7 mouse cellular contexts compared by ENCODE assay signal in the genomic region with DNA sequence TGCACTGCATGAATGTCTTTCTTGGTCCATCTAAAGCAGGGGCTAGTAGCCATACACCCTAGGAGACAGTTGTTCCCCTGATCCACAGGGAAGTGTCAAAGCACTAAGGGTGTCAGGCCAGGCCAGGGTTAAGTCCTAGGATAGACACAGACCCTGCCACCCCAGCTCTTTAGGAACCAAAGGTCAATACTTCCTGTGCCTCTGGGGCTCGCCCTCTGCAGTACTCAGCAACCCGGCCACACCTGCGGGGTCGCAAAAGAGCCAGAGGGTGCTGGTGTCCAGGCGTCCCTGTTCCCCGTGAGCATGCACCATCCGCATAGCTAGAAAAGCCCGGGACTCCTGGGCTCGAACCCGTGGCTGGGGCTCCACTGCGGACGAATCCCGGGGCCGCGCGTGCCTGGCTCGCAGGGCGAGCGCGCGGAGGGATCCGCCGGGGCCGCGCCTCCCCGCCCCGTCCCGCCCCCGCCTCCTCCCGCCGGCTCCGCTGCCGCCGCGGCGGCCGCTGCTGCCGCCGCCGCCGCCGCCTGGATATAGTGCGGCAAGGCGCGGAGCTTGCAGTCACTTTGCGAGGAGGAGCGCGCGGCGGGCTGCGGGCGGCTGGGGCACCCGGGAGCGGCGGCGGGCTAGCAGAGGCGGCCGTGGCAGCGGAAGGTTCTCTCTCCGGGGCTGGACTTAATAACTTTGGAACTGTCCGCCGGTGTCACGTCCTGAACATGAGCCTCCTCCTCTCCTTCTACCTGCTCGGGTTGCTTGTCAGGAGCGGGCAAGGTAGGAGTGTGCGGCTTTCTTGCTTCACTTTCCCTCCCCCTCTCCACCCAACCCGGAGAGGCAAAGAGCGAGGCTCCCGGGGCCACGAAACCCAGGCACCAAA. TPM values are rescaled to one million over a fixed set of nuclear protein-coding genes. Genes with fewer than 3 reads are reported as not detected.
A peak's percentile ranks its signal among the peaks of the same experiment; 100 is the strongest.
DNase-seq lines count a peak whose midpoint lies in the region; ATAC-seq and TF ChIP-seq lines count a peak whose summit lies in the region.

A gene (plus strand): TSS at position 497 of the 871 bp plus-strand sequence.

- under 1% methylated on average over 49 of the region's 70 CpGs for WGBS in embryonic facial prominence, embryonic 11.5 days
- under 1% methylated on average over 69 of the region's 70 CpGs for WGBS in kidney, adult 2 months
- WGBS in limb, embryonic 12.5 days, result under 1% methylated on average over 58 of the region's 70 CpGs
- 0% methylated on average over 24 of the region's 70 CpGs for WGBS in midbrain, embryonic 12.5 days
- under 1% methylated on average over 66 of the region's 70 CpGs for WGBS in stomach, embryonic 15.5 days

- no peak within 1 kb of the TSS for H3K27ac ChIP-seq in embryonic facial prominence, embryonic 11.5 days (replicated peaks; ENCODE audit: low read depth, low read length)
- no peak within 1 kb of the TSS for H3K27ac ChIP-seq in kidney, adult 2 months (ENCODE audit: insufficient read depth, low read depth, low read length)
- H3K27ac ChIP-seq in limb, embryonic 12.5 days, result no peak within 1 kb of the TSS
- H3K27ac ChIP-seq in midbrain, embryonic 12.5 days (replicated peaks), result peak within 1 kb of the TSS; percentile 75
- no peak within 1 kb of the TSS for H3K27ac ChIP-seq in stomach, embryonic 15.5 days

- no peaks in the 10 kb centered on the region; the same call in 1 of the 2 replicates for H3K27me3 ChIP-seq in embryonic facial prominence, embryonic 11.5 days (ENCODE audit: control insufficient read depth, insufficient read depth, low read length)
- H3K27me3 ChIP-seq in kidney, adult 2 months (replicated peaks; ENCODE audit: control insufficient read depth, insufficient read depth, low read length), result no peaks in the 10 kb centered on the region
- H3K27me3 ChIP-seq in limb, embryonic 12.5 days, result no peaks in the 10 kb centered on the region; the same call in 1 of the 2 replicates
- no peaks in the 10 kb centered on the region for H3K27me3 ChIP-seq in midbrain, embryonic 12.5 days
- no peaks in the 10 kb centered on the region for H3K27me3 ChIP-seq in stomach, embryonic 15.5 days (replicated peaks)

- peak within 1 kb of the TSS; percentile 63 for H3K9ac ChIP-seq in embryonic facial prominence, embryonic 11.5 days (replicated peaks; ENCODE audit: low read length)
- peak within 1 kb of the TSS; percentile 72 for H3K9ac ChIP-seq in limb, embryonic 12.5 days (replicated peaks)
- H3K9ac ChIP-seq in midbrain, embryonic 12.5 days (replicated peaks), result peak within 1 kb of the TSS; percentile 54
- H3K9ac ChIP-seq in stomach, embryonic 15.5 days, result no peak within 1 kb of the TSS

- H3K36me3 ChIP-seq in embryonic facial prominence, embryonic 11.5 days (replicated peaks; ENCODE audit: control insufficient read depth, insufficient read depth, low read depth, low read length), result no peaks in the 10 kb centered on the region
- no peaks in the 10 kb centered on the region for H3K36me3 ChIP-seq in kidney, adult 2 months (ENCODE audit: control insufficient read depth, insufficient read depth, low read length)
- no peaks in the 10 kb centered on the region for H3K36me3 ChIP-seq in limb, embryonic 12.5 days
- H3K36me3 ChIP-seq in midbrain, embryonic 12.5 days, result no peaks in the 10 kb centered on the region
- no peaks in the 10 kb centered on the region for H3K36me3 ChIP-seq in stomach, embryonic 15.5 days

- no peaks in the 10 kb centered on the region for H3K4me1 ChIP-seq in embryonic facial prominence, embryonic 11.5 days (ENCODE audit: control insufficient read depth, insufficient read depth, low read length)
- no peaks in the 10 kb centered on the region; the same call in 1 of the 2 replicates for H3K4me1 ChIP-seq in kidney, adult 2 months (ENCODE audit: control insufficient read depth, insufficient read depth, low read length)
- peaks cover 3% of the 10 kb centered on the region; the same call in 1 of the 2 replicates for H3K4me1 ChIP-seq in limb, embryonic 12.5 days (replicated peaks)
- H3K4me1 ChIP-seq in midbrain, embryonic 12.5 days, result peaks cover 12% of the 10 kb centered on the region; the same call in 1 of the 2 replicates
- H3K4me1 ChIP-seq in stomach, embryonic 15.5 days, result no peaks in the 10 kb centered on the region; the same call in 1 of the 2 replicates

- peak; percentile 91 for DNase-seq in brain, embryonic 14.5 days (ENCODE audit: low read depth)
- DNase-seq in embryonic facial prominence, embryonic 11.5 days (ENCODE audit: low spot score), result peak; percentile 72
- DNase-seq in heart, adult 9 months (ENCODE audit: low spot score in 2 of 2), result peak; percentile 3 to 5
- DNase-seq in kidney, adult 2 months, result peak; percentile 51

- peak; percentile 53; the same call in 1 of the 2 replicates for TF ChIP-seq POLR2A in brain, embryonic 14.5 days (IDR thresholded peaks at IDR 0.05; ENCODE audit: borderline replicate concordance, extremely low read depth, insufficient read depth, insufficient read length, poor library complexity, severe bottlenecking)
- TF ChIP-seq POLR2A in kidney, adult 2 months (IDR thresholded peaks at IDR 0.05; ENCODE audit: low read depth, low read length), result no peak

- peak within 1 kb of the TSS; percentile 55 for H3K4me3 ChIP-seq in embryonic facial prominence, embryonic 11.5 days (ENCODE audit: low read depth, low read length)
- peak within 1 kb of the TSS; percentile 52 for H3K4me3 ChIP-seq in kidney, adult 2 months (ENCODE audit: insufficient read depth, low read depth, low read length)
- H3K4me3 ChIP-seq in limb, embryonic 12.5 days (replicated peaks), result peak within 1 kb of the TSS; percentile 58
- peak within 1 kb of the TSS; percentile 60 for H3K4me3 ChIP-seq in midbrain, embryonic 12.5 days
- peak within 1 kb of the TSS; percentile 60 for H3K4me3 ChIP-seq in stomach, embryonic 15.5 days (replicated peaks)

- no peak for TF ChIP-seq CTCF in brain, embryonic 14.5 days (IDR thresholded peaks at IDR 0.05; ENCODE audit: borderline replicate concordance, extremely low read depth, insufficient read depth, insufficient read length)
- TF ChIP-seq CTCF in kidney, adult 2 months (conservative IDR thresholded peaks at IDR 0.05; ENCODE audit: insufficient read depth, insufficient read length, low read depth, low read length), result no peak

- no peaks in the 10 kb centered on the region for H3K9me3 ChIP-seq in embryonic facial prominence, embryonic 11.5 days (replicated peaks; ENCODE audit: control insufficient read depth, low read length)
- no peaks in the 10 kb centered on the region for H3K9me3 ChIP-seq in limb, embryonic 12.5 days
- H3K9me3 ChIP-seq in midbrain, embryonic 12.5 days, result no peaks in the 10 kb centered on the region
- H3K9me3 ChIP-seq in stomach, embryonic 15.5 days, result no peaks in the 10 kb centered on the region

- ATAC-seq in embryonic facial prominence, embryonic 11.5 days (replicated peaks; ENCODE audit: insufficient number of reproducible peaks, low FRiP score, low TSS enrichment, low read depth), result peak; percentile 86
- peak; percentile 76 for ATAC-seq in limb, embryonic 12.5 days (ENCODE audit: insufficient number of reproducible peaks, insufficient read depth, low FRiP score, low TSS enrichment, low read depth)
- ATAC-seq in midbrain, embryonic 12.5 days (ENCODE audit: low FRiP score, low read depth), result peak; percentile 81
- ATAC-seq in stomach, embryonic 15.5 days (ENCODE audit: insufficient read depth, low FRiP score, low read depth), result peak; percentile 89

- H3K4me2 ChIP-seq in embryonic facial prominence, embryonic 11.5 days (ENCODE audit: low read depth, low read length), result peak within 1 kb of the TSS; percentile 88
- peak within 1 kb of the TSS; percentile 93 for H3K4me2 ChIP-seq in limb, embryonic 12.5 days
- peak within 1 kb of the TSS; percentile 61 for H3K4me2 ChIP-seq in midbrain, embryonic 12.5 days (replicated peaks)
- peak within 1 kb of the TSS; percentile 88 for H3K4me2 ChIP-seq in stomach, embryonic 15.5 days

RNA-seq across cellular contexts. Expression of the gene that starts here (rescaled TPM):
- 5.7 and 11.5 TPM in 2 replicates for polyA plus RNA-seq in brain, embryonic 14.5 days (2012; rRNA removed)
- polyA plus RNA-seq in embryonic facial prominence, embryonic 11.5 days (2014; fragmentation: Nextera tagmentation; extraction: Ambion mirVana), result 1.5 TPM in 2 replicates
- 0.16 and 0.31 TPM in 2 replicates for polyA plus RNA-seq in kidney, adult 2 months (2012; rRNA removed)
- polyA plus RNA-seq in limb, embryonic 12.5 days (2016; fragmentation: Nextera tagmentation; extraction: Ambion mirVana), result 0.73 and 0.80 TPM in 2 replicates
- polyA plus RNA-seq in midbrain, embryonic 12.5 days (2016; fragmentation: Nextera tagmentation; extraction: Ambion mirVana), result 7.5 and 9.8 TPM in 2 replicates
- 2.2 and 2.5 TPM in 2 replicates for polyA plus RNA-seq in stomach, embryonic 15.5 days (2015; fragmentation: Nextera tagmentation; extraction: Ambion mirVana)

Comparison
In these comparisons a context has a peak if more than half of its experiments do, and no peak if none do; other contexts are left out.
1. Peak in DNase-seq and H3K4me3 ChIP-seq in kidney, adult 2 months; RNA of the gene not detected or under 1 TPM.
2. Peak in ATAC-seq, H3K4me3 ChIP-seq, H3K9ac ChIP-seq and H3K4me2 ChIP-seq in limb, embryonic 12.5 days; RNA of the gene not detected or under 1 TPM.
3. DNase-seq: peak in every context shown above with its lines; median percentile 91 in brain, embryonic 14.5 days; 72 in embryonic facial prominence, embryonic 11.5 days; 51 in kidney, adult 2 months; 4 in heart, adult 9 months.